Mouse (Mus musculus): ENCODE results near the gene Parp9. TPM values are rescaled to one million over a fixed set of nuclear protein-coding genes. Genes with fewer than 3 reads are reported as not detected.

Gene Parp9
- polyA plus RNA-seq, 1 experiment from 2014 or later, result 5.0 TPM

GRCm38 (mm10) chr16:35905819-35906485 lies 32.3 kb upstream of the Parp9 start:
- Histone ChIP-seq H3K4me2 (replicated peaks; ENCODE audit: low read depth, low read length) (no peak overlapping the region), H3K9ac (replicated peaks; ENCODE audit: low read length) (no peak overlapping the region), H3K36me3 (ENCODE audit: insufficient read depth, low read length) (no peaks in the 10 kb centered on the region), H3K27me3 (ENCODE audit: insufficient read depth, low read length) (no peaks in the 10 kb centered on the region), H3K4me3 (ENCODE audit: low read length) (no peak overlapping the region), H3K9me3 (ENCODE audit: low read length) (peaks cover 10% of the 10 kb centered on the region; the same call in 1 of the 2 replicates), H3K27ac (ENCODE audit: low read length) (no peak overlapping the region), H3K4me1 (ENCODE audit: insufficient read depth, low read length) (no peaks in the 10 kb centered on the region; the same call in 1 of the 2 replicates)
- 65% methylated on average over 6 of the region's 6 CpGs for WGBS
- ATAC-seq (ENCODE audit: low FRiP score, low TSS enrichment), result no peak

GRCm38 (mm10) chr16:35906887-35907286 lies 31.4 kb upstream of the Parp9 start:
- no peaks in the 10 kb centered on the region; the same call in 1 of the 2 replicates for H3K4me1 ChIP-seq (ENCODE audit: insufficient read depth, low read length)
- 43% methylated on average over 7 of the region's 7 CpGs for whole genome bisulfite sequencing
- H3K36me3 ChIP-seq (ENCODE audit: insufficient read depth, low read length), result no peaks in the 10 kb centered on the region
- H3K4me3 ChIP-seq (ENCODE audit: low read length), result no peak overlapping the region
- no peak overlapping the region for H3K27ac ChIP-seq (ENCODE audit: low read length)
- no peak overlapping the region for H3K4me2 ChIP-seq (replicated peaks; ENCODE audit: low read depth, low read length)
- no peak for ATAC-seq (ENCODE audit: low FRiP score, low TSS enrichment)
- peaks cover 10% of the 10 kb centered on the region; the same call in 1 of the 2 replicates for H3K9me3 ChIP-seq (ENCODE audit: low read length)
- H3K27me3 ChIP-seq (ENCODE audit: insufficient read depth, low read length), result no peaks in the 10 kb centered on the region
- no peak overlapping the region for H3K9ac ChIP-seq (replicated peaks; ENCODE audit: low read length)

GRCm38 (mm10) chr16:35907432-35908201 lies 30.7 kb upstream of the Parp9 start:
- Histone ChIP-seq H3K4me1 (ENCODE audit: insufficient read depth, low read length) (no peaks in the 10 kb centered on the region; the same call in 1 of the 2 replicates), H3K4me2 (replicated peaks; ENCODE audit: low read depth, low read length) (no peak overlapping the region), H3K9me3 (ENCODE audit: low read length) (peaks cover 8% of the 10 kb centered on the region; the same call in 1 of the 2 replicates), H3K27ac (ENCODE audit: low read length) (no peak overlapping the region), H3K27me3 (ENCODE audit: insufficient read depth, low read length) (no peaks in the 10 kb centered on the region), H3K36me3 (ENCODE audit: insufficient read depth, low read length) (no peaks in the 10 kb centered on the region), H3K9ac (replicated peaks; ENCODE audit: low read length) (no peak overlapping the region), H3K4me3 (ENCODE audit: low read length) (no peak overlapping the region)
- ATAC-seq (ENCODE audit: low FRiP score, low TSS enrichment), result peak; percentile 69; the same call in 1 of the 2 replicates
- 34% methylated on average over 4 of the region's 4 CpGs for WGBS

GRCm38 (mm10) chr16:35911449-35911848 lies 26.8 kb upstream of the Parp9 start:
- H3K27ac ChIP-seq (ENCODE audit: low read length), result no peak overlapping the region
- no peak for ATAC-seq (ENCODE audit: low FRiP score, low TSS enrichment)
- no peaks in the 10 kb centered on the region; the same call in 1 of the 2 replicates for H3K4me1 ChIP-seq (ENCODE audit: insufficient read depth, low read length)
- no peak overlapping the region for H3K9ac ChIP-seq (replicated peaks; ENCODE audit: low read length)
- no peak overlapping the region for H3K4me2 ChIP-seq (replicated peaks; ENCODE audit: low read depth, low read length)
- no peaks in the 10 kb centered on the region for H3K36me3 ChIP-seq (ENCODE audit: insufficient read depth, low read length)
- no peaks in the 10 kb centered on the region for H3K27me3 ChIP-seq (ENCODE audit: insufficient read depth, low read length)
- WGBS, result 69% methylated on average over 3 of the region's 3 CpGs
- H3K4me3 ChIP-seq (ENCODE audit: low read length), result no peak overlapping the region
- H3K9me3 ChIP-seq (ENCODE audit: low read length), result peaks cover 8% of the 10 kb centered on the region

GRCm38 (mm10) chr16:35913526-35913925 lies 24.7 kb upstream of the Parp9 start:
- Histone ChIP-seq H3K4me1 (ENCODE audit: insufficient read depth, low read length) (no peaks in the 10 kb centered on the region), H3K4me3 (ENCODE audit: low read length) (no peak overlapping the region), H3K36me3 (ENCODE audit: insufficient read depth, low read length) (no peaks in the 10 kb centered on the region), H3K27me3 (ENCODE audit: insufficient read depth, low read length) (no peaks in the 10 kb centered on the region), H3K27ac (ENCODE audit: low read length) (no peak overlapping the region), H3K9me3 (ENCODE audit: low read length) (peaks cover 8% of the 10 kb centered on the region), H3K9ac (replicated peaks; ENCODE audit: low read length) (no peak overlapping the region), H3K4me2 (replicated peaks; ENCODE audit: low read depth, low read length) (no peak overlapping the region)
- 80% methylated on average over 1 of the region's 1 CpGs for WGBS
- ATAC-seq (ENCODE audit: low FRiP score, low TSS enrichment), result no peak

GRCm38 (mm10) chr16:35914301-35914700 lies 24.0 kb upstream of the Parp9 start:
- Histone ChIP-seq H3K4me1 (ENCODE audit: insufficient read depth, low read length) (no peaks in the 10 kb centered on the region), H3K27me3 (ENCODE audit: insufficient read depth, low read length) (no peaks in the 10 kb centered on the region), H3K36me3 (ENCODE audit: insufficient read depth, low read length) (no peaks in the 10 kb centered on the region), H3K9ac (replicated peaks; ENCODE audit: low read length) (no peak overlapping the region), H3K27ac (ENCODE audit: low read length) (no peak overlapping the region), H3K9me3 (ENCODE audit: low read length) (peaks cover 8% of the 10 kb centered on the region), H3K4me2 (replicated peaks; ENCODE audit: low read depth, low read length) (no peak overlapping the region), H3K4me3 (ENCODE audit: low read length) (no peak overlapping the region)
- WGBS, result 65% methylated on average over 5 of the region's 5 CpGs
- no peak for ATAC-seq (ENCODE audit: low FRiP score, low TSS enrichment)

- no peaks in the 10 kb centered on the region for H3K4me1 ChIP-seq (ENCODE audit: insufficient read depth, low read length)
- ATAC-seq (ENCODE audit: low FRiP score, low TSS enrichment), result no peak
- no peak overlapping the region for H3K4me2 ChIP-seq (replicated peaks; ENCODE audit: low read depth, low read length)
- H3K27ac ChIP-seq (ENCODE audit: low read length), result no peak overlapping the region
- no peak overlapping the region for H3K4me3 ChIP-seq (ENCODE audit: low read length)
- WGBS, result 74% methylated on average over 6 of the region's 6 CpGs
- H3K9me3 ChIP-seq (ENCODE audit: low read length), result no peaks in the 10 kb centered on the region
- H3K36me3 ChIP-seq (ENCODE audit: insufficient read depth, low read length), result no peaks in the 10 kb centered on the region
- H3K9ac ChIP-seq (replicated peaks; ENCODE audit: low read length), result no peak overlapping the region
- H3K27me3 ChIP-seq (ENCODE audit: insufficient read depth, low read length), result no peaks in the 10 kb centered on the region
These were observed 19.3 kb upstream of the Parp9 start for GRCm38 (mm10) chr16:35918721-35919543.

DNA sequence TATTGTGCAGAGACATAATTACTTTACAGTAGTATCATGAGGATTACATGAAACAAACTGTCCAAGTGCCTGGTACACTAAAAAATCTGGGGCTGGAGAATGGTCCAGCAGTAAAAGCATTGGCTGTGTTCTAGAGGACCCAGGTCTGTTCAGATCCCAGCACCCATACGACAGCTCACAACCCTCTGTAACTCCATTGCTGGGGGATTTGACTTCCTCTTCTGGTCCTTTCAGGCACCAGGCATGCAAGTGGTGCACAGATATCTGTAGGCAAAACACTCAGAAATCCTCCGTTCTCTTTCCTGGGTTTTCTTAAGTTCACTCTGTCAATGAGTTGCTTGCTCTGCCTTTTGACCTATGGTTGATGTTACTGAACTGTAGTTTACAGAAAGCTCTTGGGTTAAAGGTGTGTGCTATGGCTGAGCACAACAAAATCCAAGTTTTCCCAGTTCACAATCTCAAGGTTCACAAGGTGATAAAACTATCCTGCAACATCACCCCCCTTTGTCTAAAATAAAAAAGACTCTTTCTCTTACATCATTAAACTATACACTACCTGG lies 16.5 kb upstream of the Parp9 start:
- no peaks in the 10 kb centered on the region for H3K9me3 ChIP-seq (ENCODE audit: low read length)
- no peaks in the 10 kb centered on the region for H3K36me3 ChIP-seq (ENCODE audit: insufficient read depth, low read length)
- WGBS, result 75% methylated on average over 2 of the region's 2 CpGs
- H3K4me3 ChIP-seq (ENCODE audit: low read length), result no peak overlapping the region
- no peak overlapping the region for H3K27ac ChIP-seq (ENCODE audit: low read length)
- H3K9ac ChIP-seq (replicated peaks; ENCODE audit: low read length), result no peak overlapping the region
- no peaks in the 10 kb centered on the region for H3K4me1 ChIP-seq (ENCODE audit: insufficient read depth, low read length)
- H3K27me3 ChIP-seq (ENCODE audit: insufficient read depth, low read length), result no peaks in the 10 kb centered on the region
- ATAC-seq (ENCODE audit: low FRiP score, low TSS enrichment), result no peak
- no peak overlapping the region for H3K4me2 ChIP-seq (replicated peaks; ENCODE audit: low read depth, low read length)

- ATAC-seq (ENCODE audit: low FRiP score, low TSS enrichment), result no peak
- Histone ChIP-seq H3K27ac (ENCODE audit: low read length) (no peak overlapping the region), H3K4me2 (replicated peaks; ENCODE audit: low read depth, low read length) (no peak overlapping the region), H3K36me3 (ENCODE audit: insufficient read depth, low read length) (no peaks in the 10 kb centered on the region), H3K27me3 (ENCODE audit: insufficient read depth, low read length) (no peaks in the 10 kb centered on the region), H3K4me3 (ENCODE audit: low read length) (no peak overlapping the region), H3K9ac (replicated peaks; ENCODE audit: low read length) (no peak overlapping the region), H3K9me3 (ENCODE audit: low read length) (no peaks in the 10 kb centered on the region), H3K4me1 (ENCODE audit: insufficient read depth, low read length) (no peaks in the 10 kb centered on the region)
- 73% methylated on average over 3 of the region's 3 CpGs for WGBS
These were observed 15.9 kb upstream of the Parp9 start for GRCm38 (mm10) chr16:35922301-35922895.
